Mouse (Mus musculus): ENCODE measurements around the gene Slc44a5. TPM values are rescaled to one million over a fixed set of nuclear protein-coding genes. Genes with fewer than 3 reads are reported as not detected.

Gene Slc44a5
- polyA plus RNA-seq, 1 experiment from 2014 or later, result 1.4 TPM

DNA sequence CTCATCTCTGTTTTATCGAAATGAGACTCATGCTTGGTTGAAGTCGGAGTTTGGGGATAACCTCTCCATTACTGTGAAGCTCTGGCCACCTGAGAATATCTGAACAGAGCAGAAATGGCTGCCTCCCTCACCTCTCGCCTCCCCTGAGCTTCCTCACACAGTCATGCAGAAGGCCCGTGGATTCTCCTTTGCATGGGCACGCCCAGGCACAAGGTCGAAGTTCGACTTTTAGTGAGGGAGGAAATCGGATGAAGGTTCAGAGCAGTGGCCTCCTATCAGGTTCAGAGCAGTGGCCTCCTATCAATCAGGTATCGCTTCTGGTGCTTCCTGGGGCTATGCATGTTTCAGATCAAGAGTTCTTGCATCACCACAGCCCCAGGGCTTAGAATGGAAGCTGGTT is 295.1 kb downstream of the Slc44a5 start:
- no peak for ATAC-seq (ENCODE audit: insufficient number of reproducible peaks, insufficient read depth, low FRiP score, low read depth)
- Histone ChIP-seq H3K27ac (replicated peaks in 1 of 2; ENCODE audit: control insufficient read depth in 1 of 2, insufficient read depth in 1 of 2, low read depth in 2 of 2, low read length in 2 of 2) (no peak overlapping the region), H3K9ac (ENCODE audit: low read length) (no peak overlapping the region), H3K9me3 (ENCODE audit: control insufficient read depth, low read length) (no peaks in the 10 kb centered on the region), H3K4me3 (ENCODE audit: control insufficient read depth in 1 of 2, insufficient read depth in 1 of 2, low read depth in 1 of 2, low read length in 2 of 2) (no peak overlapping the region), H3K4me2 (ENCODE audit: low read length) (no peak overlapping the region), H3K27me3 (ENCODE audit: control insufficient read depth, insufficient read depth, low read length) (peaks cover 3% of the 10 kb centered on the region; the same call in 1 of the 2 replicates), H3K36me3 (ENCODE audit: control insufficient read depth, insufficient read depth, low read length) (no peaks in the 10 kb centered on the region), H3K4me1 (ENCODE audit: control insufficient read depth in 2 of 2, insufficient read depth in 2 of 2, low read length in 2 of 2) (peaks cover 0 to 2% of the 10 kb centered on the region in 2 experiments; a peak in 1 of 4 replicates)
- 69% methylated on average over 9 of the region's 9 CpGs for WGBS

DNA sequence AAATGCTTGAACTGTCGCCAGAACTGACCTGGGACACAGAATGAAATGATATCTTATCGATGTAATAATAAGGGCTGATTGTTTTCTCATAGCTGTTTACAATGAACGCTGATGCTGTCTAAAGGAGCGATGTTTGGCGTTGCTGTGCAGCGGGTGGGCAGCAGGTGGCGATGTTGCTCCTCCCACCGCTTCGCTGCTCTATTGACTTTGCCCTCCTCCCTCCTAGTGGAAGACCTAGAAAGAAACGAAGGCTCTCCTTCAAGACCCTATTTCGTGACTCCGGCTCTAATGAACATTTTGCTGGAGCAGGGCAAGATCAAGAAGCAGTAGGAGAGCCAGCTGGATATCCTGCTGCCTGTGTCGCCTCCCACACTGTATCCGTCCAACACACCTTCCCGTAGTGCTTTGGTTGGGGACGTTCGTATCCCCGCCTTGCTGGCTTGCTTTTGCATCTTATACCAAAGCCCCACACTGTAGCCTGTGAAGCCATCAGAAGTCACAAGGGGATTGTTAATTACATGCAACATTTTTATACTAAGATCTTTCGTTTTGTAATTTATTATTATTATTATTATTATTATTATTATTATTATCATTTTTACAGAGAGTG is 296.6 kb downstream of the Slc44a5 start:
- ATAC-seq (ENCODE audit: insufficient number of reproducible peaks, insufficient read depth, low FRiP score, low read depth), result no peak; the same call in 1 of the 2 replicates
- peak overlapping the region; percentile 15 to 32; a peak in 3 of 4 replicates for H3K4me3 ChIP-seq (ENCODE audit: control insufficient read depth in 1 of 2, insufficient read depth in 1 of 2, low read depth in 1 of 2, low read length in 2 of 2)
- 11% methylated on average over 19 of the region's 19 CpGs for WGBS
- H3K27ac ChIP-seq (replicated peaks in 1 of 2; ENCODE audit: control insufficient read depth in 1 of 2, insufficient read depth in 1 of 2, low read depth in 2 of 2, low read length in 2 of 2), result no peak overlapping the region
- H3K9me3 ChIP-seq (ENCODE audit: control insufficient read depth, low read length), result no peaks in the 10 kb centered on the region
- no peaks in the 10 kb centered on the region for H3K36me3 ChIP-seq (ENCODE audit: control insufficient read depth, insufficient read depth, low read length)
- H3K4me2 ChIP-seq (ENCODE audit: low read length), result peak overlapping the region; percentile 63
- H3K27me3 ChIP-seq (ENCODE audit: control insufficient read depth, insufficient read depth, low read length), result peaks cover 3% of the 10 kb centered on the region; the same call in 1 of the 2 replicates
- H3K4me1 ChIP-seq (ENCODE audit: control insufficient read depth in 2 of 2, insufficient read depth in 2 of 2, low read length in 2 of 2), result peaks cover 0 to 2% of the 10 kb centered on the region in 2 experiments; a peak in 1 of 4 replicates
- 0 out of 2 replicates have a peak overlapping the region, but pooled peaks have one; percentile 42 for H3K9ac ChIP-seq (ENCODE audit: low read length)

DNA sequence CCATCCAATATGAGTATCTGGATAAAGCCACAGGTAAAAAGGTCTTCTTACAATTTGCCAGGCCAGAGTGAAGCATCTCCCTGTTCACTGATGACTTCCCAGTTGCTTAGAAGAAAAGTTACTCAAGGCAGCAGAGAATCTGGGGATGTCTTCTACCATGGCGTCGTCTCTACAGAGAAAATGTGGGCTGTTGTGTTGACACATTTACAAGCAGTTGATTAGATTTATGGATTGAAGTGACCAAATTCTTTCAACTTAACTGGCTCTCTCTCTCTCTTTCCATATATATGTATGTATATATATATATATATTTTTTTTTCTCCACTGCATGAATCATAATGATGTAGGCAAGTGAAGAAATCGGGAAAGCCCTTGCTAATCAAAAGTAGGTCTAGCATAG is 301.4 kb downstream of the Slc44a5 start:
- H3K4me1 ChIP-seq (ENCODE audit: control insufficient read depth in 2 of 2, insufficient read depth in 2 of 2, low read length in 2 of 2), result peaks cover 0 to 2% of the 10 kb centered on the region in 2 experiments; a peak in 1 of 4 replicates
- H3K27ac ChIP-seq (replicated peaks in 1 of 2; ENCODE audit: control insufficient read depth in 1 of 2, insufficient read depth in 1 of 2, low read depth in 2 of 2, low read length in 2 of 2), result no peak overlapping the region
- no peak overlapping the region for H3K4me3 ChIP-seq (ENCODE audit: control insufficient read depth in 1 of 2, insufficient read depth in 1 of 2, low read depth in 1 of 2, low read length in 2 of 2)
- no peaks in the 10 kb centered on the region for H3K9me3 ChIP-seq (ENCODE audit: control insufficient read depth, low read length)
- H3K27me3 ChIP-seq (ENCODE audit: control insufficient read depth, insufficient read depth, low read length), result peaks cover 9% of the 10 kb centered on the region
- no peak overlapping the region for H3K9ac ChIP-seq (ENCODE audit: low read length)
- no peaks in the 10 kb centered on the region for H3K36me3 ChIP-seq (ENCODE audit: control insufficient read depth, insufficient read depth, low read length)
- ATAC-seq (ENCODE audit: insufficient number of reproducible peaks, insufficient read depth, low FRiP score, low read depth), result no peak
- no peak overlapping the region for H3K4me2 ChIP-seq (ENCODE audit: low read length)
- 65% methylated on average over 3 of the region's 3 CpGs for WGBS

GRCm38 (mm10) chr3:154284260-154284659 is 311.0 kb downstream of the Slc44a5 start:
- H3K27ac ChIP-seq (replicated peaks in 1 of 2; ENCODE audit: control insufficient read depth in 1 of 2, insufficient read depth in 1 of 2, low read depth in 2 of 2, low read length in 2 of 2), result no peak overlapping the region
- 0 out of 4 replicates have a peak, but pooled peaks cover 0 to 3% of the 10 kb centered on the region in 2 experiments for H3K4me1 ChIP-seq (ENCODE audit: control insufficient read depth in 2 of 2, insufficient read depth in 2 of 2, low read length in 2 of 2)
- H3K4me3 ChIP-seq (ENCODE audit: control insufficient read depth in 1 of 2, insufficient read depth in 1 of 2, low read depth in 1 of 2, low read length in 2 of 2), result no peak overlapping the region
- H3K36me3 ChIP-seq (ENCODE audit: control insufficient read depth, insufficient read depth, low read length), result no peaks in the 10 kb centered on the region
- WGBS, result 14% methylated on average over 3 of the region's 3 CpGs
- no peak for ATAC-seq (ENCODE audit: insufficient number of reproducible peaks, insufficient read depth, low FRiP score, low read depth)
- H3K27me3 ChIP-seq (ENCODE audit: control insufficient read depth, insufficient read depth, low read length), result peaks cover 3% of the 10 kb centered on the region
- no peak overlapping the region for H3K9ac ChIP-seq (ENCODE audit: low read length)
- H3K9me3 ChIP-seq (ENCODE audit: control insufficient read depth, low read length), result no peaks in the 10 kb centered on the region
- H3K4me2 ChIP-seq (ENCODE audit: low read length), result no peak overlapping the region

DNA sequence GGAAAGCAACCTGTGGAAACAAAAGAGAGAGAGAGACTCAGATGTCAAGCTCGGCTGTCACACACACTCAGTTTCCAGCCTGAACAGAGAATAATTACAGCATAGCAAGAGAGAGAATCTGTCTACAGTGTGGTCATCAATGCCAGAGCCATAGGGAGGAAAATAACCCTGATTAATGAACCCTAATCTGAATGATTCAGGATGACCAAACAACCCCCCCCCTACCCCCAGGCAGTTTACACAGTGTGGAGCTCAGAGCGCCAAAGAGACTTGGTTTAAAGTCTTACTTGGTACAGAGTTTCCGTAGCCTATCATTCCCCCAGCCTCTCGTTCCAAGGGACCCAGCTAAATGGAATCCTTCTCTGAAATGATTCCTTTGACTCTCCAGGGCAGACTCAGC is 312.1 kb downstream of the Slc44a5 start:
- 59% methylated on average over 4 of the region's 4 CpGs for WGBS

GRCm38 (mm10) chr3:154287217-154287616 is 314.0 kb downstream of the Slc44a5 start:
- Histone ChIP-seq H3K27ac (replicated peaks in 1 of 2; ENCODE audit: control insufficient read depth in 1 of 2, insufficient read depth in 1 of 2, low read depth in 2 of 2, low read length in 2 of 2) (no peak overlapping the region), H3K4me2 (ENCODE audit: low read length) (no peak overlapping the region), H3K9me3 (ENCODE audit: control insufficient read depth, low read length) (no peaks in the 10 kb centered on the region), H3K36me3 (ENCODE audit: control insufficient read depth, insufficient read depth, low read length) (no peaks in the 10 kb centered on the region), H3K4me3 (ENCODE audit: control insufficient read depth in 1 of 2, insufficient read depth in 1 of 2, low read depth in 1 of 2, low read length in 2 of 2) (no peak overlapping the region), H3K27me3 (ENCODE audit: control insufficient read depth, insufficient read depth, low read length) (no peaks in the 10 kb centered on the region), H3K4me1 (ENCODE audit: control insufficient read depth in 2 of 2, insufficient read depth in 2 of 2, low read length in 2 of 2) (0 out of 4 replicates have a peak, but pooled peaks cover 0 to 3% of the 10 kb centered on the region in 2 experiments), H3K9ac (ENCODE audit: low read length) (no peak overlapping the region)
- ATAC-seq (ENCODE audit: insufficient number of reproducible peaks, insufficient read depth, low FRiP score, low read depth), result no peak
- 52% methylated on average over 2 of the region's 2 CpGs for WGBS

More for the DNA sequence above, 312.1 kb downstream of the Slc44a5 start:
- H3K27me3 ChIP-seq (ENCODE audit: control insufficient read depth, insufficient read depth, low read length), result no peaks in the 10 kb centered on the region
- H3K36me3 ChIP-seq (ENCODE audit: control insufficient read depth, insufficient read depth, low read length), result no peaks in the 10 kb centered on the region
- H3K4me2 ChIP-seq (ENCODE audit: low read length), result no peak overlapping the region
- H3K4me1 ChIP-seq (ENCODE audit: control insufficient read depth in 2 of 2, insufficient read depth in 2 of 2, low read length in 2 of 2), result 0 out of 4 replicates have a peak, but pooled peaks cover 0 to 3% of the 10 kb centered on the region in 2 experiments
- H3K9ac ChIP-seq (ENCODE audit: low read length), result no peak overlapping the region
- H3K9me3 ChIP-seq (ENCODE audit: control insufficient read depth, low read length), result no peaks in the 10 kb centered on the region
- H3K27ac ChIP-seq (replicated peaks in 1 of 2; ENCODE audit: control insufficient read depth in 1 of 2, insufficient read depth in 1 of 2, low read depth in 2 of 2, low read length in 2 of 2), result no peak overlapping the region
- no peak for ATAC-seq (ENCODE audit: insufficient number of reproducible peaks, insufficient read depth, low FRiP score, low read depth)
- H3K4me3 ChIP-seq (ENCODE audit: control insufficient read depth in 1 of 2, insufficient read depth in 1 of 2, low read depth in 1 of 2, low read length in 2 of 2), result no peak overlapping the region

DNA sequence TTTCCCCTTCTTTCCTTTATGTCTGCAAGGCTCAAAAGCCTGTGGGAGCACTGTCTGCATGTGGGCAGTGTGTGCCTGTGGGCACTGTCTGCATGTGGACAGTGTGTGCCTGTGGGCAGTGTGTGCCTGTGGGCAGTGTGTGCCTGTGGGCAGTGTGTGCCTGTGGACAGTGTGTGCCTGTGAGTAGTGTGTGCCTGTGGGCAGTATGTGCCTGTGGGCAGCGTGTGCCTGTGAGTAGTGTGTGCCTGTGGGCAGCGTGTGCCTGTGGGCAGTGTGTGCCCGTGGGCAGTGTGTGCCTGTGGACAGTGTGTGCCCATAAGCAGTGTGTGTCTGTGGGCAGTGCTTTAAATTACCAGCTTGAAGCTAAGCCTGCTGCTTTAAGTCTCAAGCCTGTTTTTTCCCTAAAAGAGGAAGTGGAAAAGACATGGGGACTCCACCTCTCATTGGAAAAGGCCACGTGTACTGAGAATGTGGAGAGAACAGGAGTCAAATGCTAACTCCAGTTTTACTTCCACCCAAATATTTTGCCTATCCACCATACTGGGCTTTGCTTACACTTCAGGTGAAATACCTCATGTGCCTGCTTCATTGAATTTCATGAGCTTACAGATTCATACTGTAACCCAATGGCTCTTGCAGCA is 315.3 kb downstream of the Slc44a5 start:
- Histone ChIP-seq H3K27me3 (ENCODE audit: control insufficient read depth, insufficient read depth, low read length) (no peaks in the 10 kb centered on the region; the same call in 1 of the 2 replicates), H3K9ac (ENCODE audit: low read length) (no peak overlapping the region), H3K36me3 (ENCODE audit: control insufficient read depth, insufficient read depth, low read length) (no peaks in the 10 kb centered on the region), H3K4me1 (ENCODE audit: control insufficient read depth in 2 of 2, insufficient read depth in 2 of 2, low read length in 2 of 2) (0 out of 4 replicates have a peak, but pooled peaks cover 0 to 3% of the 10 kb centered on the region in 2 experiments), H3K4me2 (ENCODE audit: low read length) (no peak overlapping the region), H3K27ac (replicated peaks in 1 of 2; ENCODE audit: control insufficient read depth in 1 of 2, insufficient read depth in 1 of 2, low read depth in 2 of 2, low read length in 2 of 2) (no peak overlapping the region), H3K4me3 (ENCODE audit: control insufficient read depth in 1 of 2, insufficient read depth in 1 of 2, low read depth in 1 of 2, low read length in 2 of 2) (no peak overlapping the region), H3K9me3 (ENCODE audit: control insufficient read depth, low read length) (no peaks in the 10 kb centered on the region)
- 87% methylated on average over 4 of the region's 4 CpGs for WGBS
- ATAC-seq (ENCODE audit: insufficient number of reproducible peaks, insufficient read depth, low FRiP score, low read depth), result no peak

All from heart, embryonic 14.5 days (tissue).